Mouse (Mus musculus) thymus, adult 2 months (tissue): ENCODE data around the gene Ppat.

Source experiments
- CTCF ChIP-seq: fragments of 200-500 bp; IDR thresholded peaks from 2 replicates; pipeline ENCODE4 v1.5.1; 2012; ENCODE audit warnings: mild to moderate bottlenecking, control low read depth, low read length, moderate library complexity, borderline replicate concordance; ENCODE audit not compliant: control insufficient read depth, poor library complexity, insufficient read depth; ENCODE audit errors: extremely low read depth
- POLR2A ChIP-seq: fragments of 200-500 bp; IDR thresholded peaks from 2 replicates; pipeline ENCODE4 v1.6.1; 2012; ENCODE audit warnings: mild to moderate bottlenecking, low read length, control low read depth, moderate library complexity; ENCODE audit not compliant: control insufficient read depth, poor library complexity, insufficient read depth; ENCODE audit errors: extremely low read depth

- TF ChIP-seq CTCF (no peak), POLR2A (no peak)
These were observed 6.3 kb downstream of the Ppat start for GRCm38 (mm10) chr5:76944965-76945677.
